Mouse (Mus musculus) heart, postnatal 14 days (tissue): ENCODE results near the gene Btnl9. TPM values are rescaled to one million over a fixed set of nuclear protein-coding genes. Genes with fewer than 3 reads are reported as not detected.
"Not testable (repeated sequence)": the region's sequence is repeated elsewhere in the genome, so short reads cannot be mapped to it uniquely, and the experiment has no call there.

Source experiments
- DNase-seq, 2 experiments: peaks; one replicate each; pipeline ENCODE4 v3.0.0; 2021 to 2022
- intact Hi-C: fragments of 180-260 bp; cut with DNase I; formaldehyde crosslinking; loops from one replicate; pipeline ENCODE4 v1.15.1; 2025
- total RNA-seq, 2 experiments: library from RNA; stranded (reverse); gene quantifications; 2 replicates each; pipeline ENCODE4 v1.2.3; 2021

The Btnl9 gene
- total RNA-seq, 2 experiments from 2014 or later = 48.3 to 52.4 TPM

DNA sequence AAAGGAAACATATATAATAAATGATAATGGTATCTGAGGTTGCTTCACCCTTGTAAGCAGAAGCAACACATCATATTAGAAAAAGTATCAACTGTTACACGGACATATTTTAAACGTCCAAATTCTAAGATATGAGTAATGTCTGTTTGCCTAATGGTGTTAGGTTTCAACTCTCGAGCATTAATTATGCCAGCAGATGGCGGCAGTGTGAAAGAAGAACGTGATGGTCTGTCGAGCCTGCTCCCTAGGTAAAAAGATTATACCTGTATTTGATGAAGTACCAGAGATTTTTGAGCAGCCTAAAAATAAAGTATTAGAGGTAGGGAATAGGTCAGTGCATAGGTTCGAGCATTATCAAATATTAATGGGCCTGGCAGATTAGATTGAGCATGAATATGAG is 2.8 kb upstream of the Btnl9 start:
- DNase-seq = peak; percentile 67 to 81
- intact Hi-C loops = loop anchor here (1.0 to 10.0 kb wide), 5 partner anchors 79 to 345 kb away; partner anchors contain the start of gene Irgm1

DNA sequence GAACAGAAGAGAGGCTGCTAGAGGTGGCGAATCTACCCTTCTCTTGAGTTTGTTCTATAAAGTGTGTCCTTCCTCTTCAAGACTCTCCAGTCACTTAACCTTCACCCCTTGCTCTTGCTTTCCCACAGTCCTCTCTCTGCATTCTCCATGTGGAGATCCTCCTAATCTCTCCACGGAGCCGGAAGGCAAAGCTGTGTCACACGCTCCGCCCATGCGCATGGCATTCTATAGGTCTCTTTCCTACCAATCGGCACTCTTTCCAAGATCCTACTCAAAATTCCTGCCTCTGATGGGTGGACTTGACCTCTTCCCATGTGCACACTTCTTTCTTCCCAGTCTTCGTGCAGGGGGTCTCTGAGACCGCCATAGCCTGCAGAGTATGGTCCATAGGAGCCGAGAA is 742 bp upstream of the Btnl9 start:
- no peak for DNase-seq
- intact Hi-C loops = loop anchor here (2.0 to 10.0 kb wide), 3 partner anchors 77 to 347 kb away; partner anchors contain the start of gene Irgm1

DNA sequence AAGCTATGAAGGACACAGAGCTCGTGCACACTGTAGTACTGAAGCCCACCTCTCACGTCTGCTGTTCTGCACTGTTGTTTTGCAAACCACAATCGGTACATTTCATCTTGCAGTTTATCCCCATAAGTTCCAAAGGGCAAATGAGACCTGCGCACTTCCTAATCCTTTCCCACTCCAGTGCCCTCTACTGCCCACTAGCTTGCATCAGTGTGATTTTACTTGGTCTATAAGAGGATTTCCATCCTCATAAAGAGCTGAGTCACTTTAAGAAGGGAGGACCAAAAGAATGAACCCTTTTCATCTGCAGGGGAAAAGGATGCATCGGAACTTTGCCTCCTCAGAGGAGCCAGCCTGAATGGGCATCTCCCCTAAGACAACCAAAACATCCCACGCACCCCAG is 507 bp downstream of the Btnl9 start:
- DNase-seq = no peak
- intact Hi-C loops = loop anchor here (2.0 to 10.0 kb wide), 3 partner anchors 76 to 348 kb away; partner anchors contain the start of gene Irgm1

DNA sequence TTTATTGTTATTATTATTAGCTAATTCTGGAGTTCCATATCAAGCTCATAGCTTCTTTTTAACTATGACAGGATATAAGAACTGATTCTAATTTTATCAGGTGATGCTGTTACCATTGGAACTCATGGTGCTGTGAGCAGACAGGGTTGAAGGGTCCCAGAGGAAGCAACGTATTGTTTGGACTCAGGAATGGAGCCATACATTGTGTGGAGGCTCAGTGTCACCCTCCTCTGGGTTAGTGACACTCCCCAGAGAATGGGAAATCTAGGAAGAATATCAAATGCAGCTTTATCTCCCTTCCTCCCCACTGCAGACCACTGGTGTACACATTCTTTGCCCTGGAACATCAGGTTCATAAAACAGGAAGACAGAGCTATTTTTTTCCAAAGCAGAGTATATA is 3.8 kb downstream of the Btnl9 start:
- DNase-seq = no peak
- intact Hi-C loops = loop anchor here (10.0 kb wide), 1 partner anchor 352 kb away; no protein-coding TSS in a partner anchor

DNA sequence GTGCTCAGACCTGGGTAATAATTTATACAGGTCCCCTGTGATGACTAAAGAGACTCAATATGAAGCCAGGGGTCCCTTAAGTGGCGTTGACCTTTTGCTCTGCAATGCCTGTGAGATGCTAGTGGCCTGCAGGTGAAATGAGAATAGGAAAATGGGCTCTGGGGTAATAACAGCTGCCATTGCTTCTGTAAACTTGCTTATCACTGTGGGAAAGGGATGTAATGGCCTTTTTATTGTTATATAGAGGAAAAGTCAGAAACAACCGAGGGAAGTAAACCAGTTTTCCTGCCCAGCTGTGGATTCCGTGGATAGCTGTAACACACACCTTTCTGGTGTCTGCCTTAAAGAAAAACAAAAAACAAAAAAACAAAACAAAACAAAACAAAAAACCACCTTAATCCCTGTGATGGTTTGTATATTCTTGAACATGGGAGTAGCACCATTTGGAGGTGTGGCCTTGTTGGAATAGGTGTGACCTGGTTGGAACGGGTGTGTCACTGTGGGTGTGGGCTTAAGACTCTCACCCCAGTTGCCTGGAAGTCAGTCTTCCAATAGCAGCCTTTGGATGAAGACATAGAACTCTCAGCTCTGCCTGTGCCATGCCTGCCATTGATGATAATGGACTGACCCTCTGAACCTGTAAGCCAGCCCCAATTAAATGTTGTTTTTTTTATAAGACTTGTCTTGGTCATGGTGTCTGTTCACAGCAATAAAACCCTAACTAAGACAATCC is 10.7 kb downstream of the Btnl9 start:
- intact Hi-C loops, DNase-seq: not testable (repeated sequence)

DNA sequence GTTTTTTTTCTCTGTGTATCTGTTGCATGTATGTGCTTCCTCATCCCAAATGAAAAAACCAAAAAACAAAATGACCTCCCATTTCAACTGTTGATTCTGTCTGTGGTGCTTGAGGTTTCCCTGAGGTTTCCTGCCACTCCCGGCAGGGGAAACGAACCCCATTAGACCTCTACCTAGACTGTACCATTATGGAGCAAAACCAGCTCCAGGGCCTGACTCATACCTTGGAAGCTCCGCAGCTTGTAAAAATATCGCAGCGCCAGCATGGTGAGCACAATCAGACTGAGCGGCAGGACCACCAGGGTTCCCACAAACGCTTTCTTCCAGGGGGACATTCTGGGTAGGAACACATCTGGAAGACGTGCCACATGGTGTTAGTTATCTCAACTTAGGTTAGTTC is 11.6 kb downstream of the Btnl9 start:
- no peak for DNase-seq
- intact Hi-C loops = no loop called here

DNA sequence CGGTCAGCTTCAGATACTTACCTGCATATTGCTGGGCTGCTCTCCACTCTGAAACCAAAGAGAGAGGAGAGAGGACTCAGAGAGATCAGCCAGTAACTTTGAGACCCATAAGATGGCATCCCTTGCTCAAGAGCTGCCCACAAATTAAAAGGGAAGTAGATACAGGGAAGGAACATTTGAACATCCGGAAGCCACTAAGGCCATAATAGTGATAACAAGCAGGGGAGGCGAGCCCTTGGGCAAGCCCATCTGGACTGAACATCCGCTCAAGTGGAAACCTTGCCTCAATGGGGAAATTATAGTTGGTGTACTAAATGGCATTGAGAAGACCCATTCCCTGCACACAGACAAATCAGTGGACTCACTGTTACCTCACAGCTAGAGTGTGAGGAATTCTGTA is 16.4 kb downstream of the Btnl9 start:
- intact Hi-C loops = no loop called here
- DNase-seq = no peak

DNA sequence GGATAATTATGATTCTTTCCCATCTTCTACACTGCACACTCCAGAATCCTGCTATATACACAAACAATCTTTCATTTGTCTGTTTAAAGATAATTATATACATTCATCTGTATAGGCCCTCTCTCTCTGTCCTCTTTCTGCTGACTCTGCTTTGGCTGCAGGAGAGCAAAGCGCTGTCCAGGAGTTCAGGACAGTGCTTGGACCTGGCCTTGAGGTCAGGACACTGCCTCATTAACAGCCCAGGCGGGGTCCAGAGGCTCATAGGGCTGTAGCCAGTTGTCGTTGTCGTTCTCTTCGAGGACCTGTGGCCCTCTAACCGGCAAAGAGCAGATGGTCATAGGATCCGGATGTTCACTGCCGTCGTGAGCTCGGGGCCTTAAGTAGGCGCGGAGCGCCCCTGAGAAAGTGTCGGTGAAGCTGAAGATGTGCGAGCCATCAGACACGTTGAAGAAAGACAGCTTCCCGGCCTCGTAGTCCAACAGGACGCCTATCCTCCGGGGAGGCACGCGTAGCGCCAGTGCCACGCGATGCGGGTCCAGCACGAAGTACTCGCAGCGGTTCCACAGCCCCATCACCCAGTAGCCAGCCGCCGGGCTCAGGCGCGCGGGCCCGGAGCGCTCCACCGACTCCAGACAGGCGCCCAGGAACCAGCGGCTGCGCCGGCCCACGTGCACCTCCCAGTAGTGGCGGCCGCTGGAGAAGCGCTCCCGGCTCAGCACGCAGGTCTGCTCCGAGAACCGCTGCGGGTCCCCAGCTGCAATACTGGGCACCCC is 17.9 kb downstream of the Btnl9 start:
- DNase-seq = no peak
- intact Hi-C loops = no loop called here

DNA sequence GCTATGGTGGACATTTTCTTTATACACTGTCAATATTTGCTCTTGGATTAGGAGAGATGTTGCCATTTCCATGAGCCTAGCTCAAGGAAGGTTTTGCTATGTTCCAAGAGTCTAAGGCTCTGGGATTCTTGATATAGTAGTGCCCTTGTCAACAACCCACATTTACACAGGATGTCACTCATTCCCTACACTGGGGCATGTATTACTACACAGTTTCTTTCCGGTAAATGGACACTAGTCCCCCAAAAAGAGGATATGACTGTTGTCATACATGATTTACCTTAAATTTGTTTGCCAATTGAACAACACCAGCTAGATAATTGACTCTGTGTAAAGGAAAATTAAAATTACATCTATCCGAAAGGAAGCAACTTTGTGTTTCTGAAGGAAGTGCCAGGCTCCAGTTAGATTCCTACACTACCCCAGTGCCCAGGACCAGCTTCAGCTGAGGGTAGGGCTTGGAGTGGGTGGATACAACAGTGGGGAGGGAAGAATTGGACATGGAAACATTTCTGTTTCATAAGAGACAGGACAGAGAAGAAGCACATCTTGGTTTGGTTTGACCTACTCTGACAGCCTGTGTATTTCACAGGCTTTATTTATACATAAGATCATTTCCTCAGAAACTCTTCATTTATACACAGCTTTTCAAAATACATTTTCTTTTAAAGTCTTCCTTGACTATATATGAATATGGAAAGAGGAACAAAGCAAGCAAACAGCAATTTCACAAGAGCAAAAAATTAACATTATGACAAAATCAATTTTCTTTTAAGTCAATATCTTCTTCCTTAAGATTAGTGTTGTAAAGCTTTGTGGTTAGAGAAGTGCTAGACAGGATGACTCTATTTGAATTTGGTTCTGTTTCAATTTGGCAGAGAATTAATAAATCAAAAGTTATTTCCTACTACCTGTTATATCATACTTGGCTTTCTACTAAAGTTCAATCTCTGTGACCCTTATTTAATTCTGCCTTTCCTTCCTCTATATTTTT is 29.8 kb downstream of the Btnl9 start:
- no peak for DNase-seq
- intact Hi-C loops = no loop called here

DNA sequence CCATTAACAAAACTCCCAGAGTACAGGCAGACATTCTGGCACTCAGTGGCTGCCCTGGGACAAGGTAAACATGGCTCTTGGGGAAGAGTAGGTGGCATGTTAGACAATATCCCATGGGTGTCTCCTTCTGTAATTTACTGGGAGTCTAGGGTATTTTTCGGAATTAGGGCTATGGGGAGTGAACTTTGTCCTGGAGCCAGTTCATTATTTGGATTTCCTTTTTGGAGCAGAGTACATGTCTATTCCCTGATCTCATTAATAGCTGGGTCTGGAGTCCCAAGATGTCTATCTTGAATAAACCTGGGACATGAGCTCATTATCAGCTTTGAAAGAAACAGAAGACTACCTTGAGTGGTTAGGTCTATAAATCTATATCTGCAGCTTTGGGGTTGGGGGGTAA is 32.9 kb downstream of the Btnl9 start, which contains the start of gene Olfr1394:
TSS of gene Olfr1394 (plus strand) at position 301 of the 400 bp plus-strand sequence.
- intact Hi-C loops = no loop called here

DNA sequence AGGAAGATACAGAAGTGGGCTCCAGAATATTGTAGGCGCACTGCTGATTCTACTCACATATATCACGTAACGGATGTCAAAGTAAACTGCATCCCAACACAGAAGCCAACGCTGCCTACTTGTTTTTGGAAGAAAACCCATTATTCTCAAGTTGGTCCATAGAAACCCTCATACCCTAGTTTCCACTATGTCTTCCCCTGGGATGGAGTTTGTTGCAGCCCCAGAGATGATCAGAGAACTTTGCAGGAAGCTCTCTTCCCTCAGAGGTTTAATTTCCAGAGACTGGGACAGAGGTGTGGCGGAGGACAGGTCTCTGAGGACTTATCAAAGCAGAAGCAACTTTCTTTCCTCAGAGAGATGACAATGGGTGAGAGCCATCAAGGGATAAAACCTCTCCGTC is 45.0 kb downstream of the Btnl9 start, which contains the start of gene Olfr1395:
TSS of gene Olfr1395 (plus strand) at position 301 of the 400 bp plus-strand sequence.
- no peak for DNase-seq
- intact Hi-C loops = no loop called here

More for the DNA sequence above, 32.9 kb downstream of the Btnl9 start, which contains the start of gene Olfr1394:
- DNase-seq = no peak

DNA sequence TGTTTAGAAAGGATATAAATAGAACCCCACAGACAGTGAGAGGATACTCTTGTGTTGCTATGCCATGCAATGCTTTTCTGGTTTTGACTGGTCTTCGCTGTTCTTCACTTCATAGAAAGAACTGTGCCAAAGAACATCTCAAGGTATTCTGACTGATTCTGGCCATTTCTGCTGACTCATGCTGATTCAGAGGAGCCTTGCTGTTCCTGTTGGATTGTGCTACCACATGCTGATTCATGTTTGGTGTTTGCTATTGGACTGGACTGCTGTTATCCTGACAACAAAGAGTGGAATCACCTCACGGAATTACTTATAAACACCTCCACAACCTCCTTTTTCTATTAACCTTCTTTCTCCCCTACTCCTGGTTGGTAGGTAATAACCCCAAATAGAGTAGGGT is 62.8 kb downstream of the Btnl9 start:
- DNase-seq = no peak

DNA sequence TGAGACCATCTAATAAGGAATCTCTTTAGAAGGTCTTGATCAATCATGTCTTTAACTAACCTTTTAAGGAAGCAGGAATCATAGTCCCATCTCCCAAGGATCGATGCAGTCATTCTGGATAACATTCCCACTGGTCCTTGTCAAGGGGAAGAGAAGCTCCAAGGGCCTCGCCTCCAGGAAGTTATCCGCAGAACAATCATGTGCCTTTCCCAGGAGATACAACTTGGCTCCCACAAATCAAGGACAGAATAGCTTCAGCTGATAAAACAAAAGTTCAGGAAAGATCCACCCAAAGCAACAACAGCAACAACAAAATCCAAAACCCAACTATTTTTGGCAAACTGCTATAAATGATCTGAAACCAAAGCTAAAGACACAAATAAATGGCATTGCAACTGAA is 67.3 kb downstream of the Btnl9 start:
- intact Hi-C loops = no loop called here
- DNase-seq = no peak

More for the DNA sequence above, 62.8 kb downstream of the Btnl9 start:
- intact Hi-C loops = no loop called here

Other genes with a start within 250 kb of the Btnl9 start
- 1 to 10 TPM; 2.0 to 2.8 TPM for gene Psme2b, start 241.0 kb downstream of the Btnl9 start, total RNA-seq
- gene Olfr56, start 208.3 kb downstream of the Btnl9 start, total RNA-seq = under 1 TPM in 1 of 2 experiments, not detected in 1; 0.17 TPM
- gene 9930111J21Rik1, start 207.8 kb downstream of the Btnl9 start, total RNA-seq = 1 to 10 TPM; 4.0 to 4.4 TPM
- gene Gm12185, start 194.9 kb downstream of the Btnl9 start, total RNA-seq = under 1 TPM; 0.45 to 0.61 TPM
- gene Tgtp1, start 193.0 kb downstream of the Btnl9 start, total RNA-seq = under 1 TPM; 0.91 to 1.00 TPM
- gene 9930111J21Rik2, start 135.9 kb downstream of the Btnl9 start, total RNA-seq = 1 to 10 TPM; 5.2 to 6.6 TPM
- under 1 TPM; 0.14 to 0.46 TPM for gene Tgtp2, start 123.0 kb downstream of the Btnl9 start, total RNA-seq
- 1 to 10 TPM; 2.4 to 3.4 TPM for gene Ifi47, start 110.6 kb downstream of the Btnl9 start, total RNA-seq
- gene Olfr1396, start 72.3 kb downstream of the Btnl9 start, total RNA-seq = 1 to 10 TPM; 1.2 to 1.4 TPM
- not detected for gene Olfr1395, start 44.9 kb downstream of the Btnl9 start, total RNA-seq
- not detected for gene Olfr1394, start 32.8 kb downstream of the Btnl9 start, total RNA-seq
- gene Zfp62, start 16.1 kb upstream of the Btnl9 start, total RNA-seq = 10 to 100 TPM; 26.3 to 27.0 TPM
- gene Mgat1, start 57.0 kb upstream of the Btnl9 start, total RNA-seq = 10 to 100 TPM; 59.3 to 68.4 TPM
- under 1 TPM; 0.32 to 0.48 TPM for gene Olfr1393, start 91.1 kb upstream of the Btnl9 start, total RNA-seq
- gene Olfr1392, start 98.1 kb upstream of the Btnl9 start, total RNA-seq = not detected
- gene Olfr10, start 117.6 kb upstream of the Btnl9 start, total RNA-seq = not detected
- not detected for gene Olfr1391, start 135.6 kb upstream of the Btnl9 start, total RNA-seq
- gene Olfr1390, start 148.0 kb upstream of the Btnl9 start, total RNA-seq = not detected
- not detected for gene Olfr1389, start 235.9 kb upstream of the Btnl9 start, total RNA-seq
- gene Olfr1388, start 249.5 kb upstream of the Btnl9 start, total RNA-seq = under 1 TPM in 1 of 2 experiments, not detected in 1; 0.07 TPM